In the genomic region with DNA sequence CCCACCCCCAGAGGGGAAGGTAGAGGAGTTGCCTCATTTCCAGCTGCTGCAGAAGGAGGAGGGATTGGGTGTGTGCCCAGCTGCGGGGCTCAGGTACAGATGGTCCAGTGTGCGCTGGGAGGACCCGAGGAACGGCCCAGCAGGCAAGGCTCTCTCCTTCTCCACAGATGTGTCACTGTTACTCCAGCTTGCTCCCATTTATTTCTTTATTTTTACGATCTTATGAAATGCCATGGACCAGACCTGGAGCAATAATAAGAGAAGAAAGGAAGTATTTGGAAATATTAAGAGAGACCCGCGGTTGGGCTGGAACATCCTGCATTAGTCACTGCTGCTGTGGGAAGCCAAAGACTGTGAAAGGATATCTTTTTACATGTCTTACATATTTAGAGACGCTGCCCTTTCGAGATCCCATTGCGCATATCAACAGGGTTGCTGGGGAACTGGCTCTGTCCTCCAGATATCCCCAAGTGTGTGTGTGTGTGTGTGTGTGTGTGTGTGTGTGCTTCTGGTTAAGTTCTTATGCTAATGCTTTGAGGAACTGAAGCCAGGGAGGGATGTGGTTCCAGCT, we compare ENCODE assay signal across 8 mouse cellular contexts. TPM values are rescaled to one million over a fixed set of nuclear protein-coding genes. Genes with fewer than 3 reads are reported as not detected.
DNase-seq lines count a peak whose midpoint lies in the region; ATAC-seq and TF ChIP-seq lines count a peak whose summit lies in the region.

No protein-coding gene starts in this region.

- no peak for TF ChIP-seq CTCF in Patski (IDR thresholded peaks at IDR 0.05)

- H3K36me3 ChIP-seq in kidney, embryonic 16.5 days (ENCODE audit: insufficient read depth, low read length), result no peaks in the 10 kb centered on the region
- no peaks in the 10 kb centered on the region for H3K36me3 ChIP-seq in heart, embryonic 16.5 days (ENCODE audit: control insufficient read depth, insufficient read depth)

- H3K9ac ChIP-seq in kidney, embryonic 16.5 days (replicated peaks; ENCODE audit: low read length), result no peak overlapping the region
- no peak overlapping the region for H3K9ac ChIP-seq in heart, embryonic 16.5 days (ENCODE audit: low read length)

- POLR2A ChIA-PET in Patski (lab: Charles Lee), result interaction anchor here (0.6 to 1.2 kb wide), 2 partner anchors 9 to 11 kb away, joined by 3 to 4 read pairs; no protein-coding TSS in a partner anchor

- in situ Hi-C loops in Patski (cut with MboI; ENCODE audit: low pct_unique_long_range_greater_than_20kb), result loop anchor here (25.0 kb wide), 1 partner anchor 546 kb away; a partner anchor contains a TSS

- peak; percentile 31 for DNase-seq in kidney, postnatal 14 days
- DNase-seq in Patski (ENCODE audit: low read depth, low spot score), result no peak
- DNase-seq in cerebellum, adult 11-12 months, result no peak
- no peak for DNase-seq in embryo, embryonic 11 days
- DNase-seq in cerebellum, adult 9-11 months, result no peak

- no peak overlapping the region for H3K27ac ChIP-seq in kidney, embryonic 16.5 days (ENCODE audit: low read length)
- peak overlapping the region; percentile 53 for H3K27ac ChIP-seq in heart, embryonic 16.5 days (ENCODE audit: low read length)

- no peak for ATAC-seq in kidney, embryonic 16.5 days (ENCODE audit: low FRiP score, low TSS enrichment)
- ATAC-seq in Patski, result peak; percentile 52
- ATAC-seq in heart, embryonic 16.5 days (replicated peaks; ENCODE audit: extremely low read depth, insufficient read depth, low FRiP score), result peak; percentile 51
- peak; percentile 59 for ATAC-seq in megakaryocyte progenitor cell, adult 5-6 weeks (replicated peaks; ENCODE audit: poor library complexity)

- no peak overlapping the region for H3K4me3 ChIP-seq in kidney, embryonic 16.5 days (ENCODE audit: low read length)
- no peak overlapping the region for H3K4me3 ChIP-seq in heart, embryonic 16.5 days (ENCODE audit: low read length)

- 64% methylated on average over 10 of the region's 10 CpGs for WGBS in kidney, embryonic 16.5 days
- WGBS in heart, embryonic 16.5 days, result 40% methylated on average over 10 of the region's 10 CpGs

- no peaks in the 10 kb centered on the region for H3K9me3 ChIP-seq in kidney, embryonic 16.5 days (ENCODE audit: low read length)
- no peaks in the 10 kb centered on the region for H3K9me3 ChIP-seq in heart, embryonic 16.5 days (replicated peaks; ENCODE audit: control insufficient read depth, low read length)

- H3K4me2 ChIP-seq in kidney, embryonic 16.5 days (replicated peaks; ENCODE audit: low read depth, low read length), result no peak overlapping the region
- no peak overlapping the region; the same call in 1 of the 2 replicates for H3K4me2 ChIP-seq in heart, embryonic 16.5 days (ENCODE audit: low read depth, low read length)

- H3K4me1 ChIP-seq in kidney, embryonic 16.5 days (ENCODE audit: insufficient read depth, low read length), result peaks cover 15% of the 10 kb centered on the region; the same call in 1 of the 2 replicates
- H3K4me1 ChIP-seq in heart, embryonic 16.5 days (ENCODE audit: control insufficient read depth, insufficient read depth, low read length), result peaks cover 7% of the 10 kb centered on the region

- H3K27me3 ChIP-seq in kidney, embryonic 16.5 days (ENCODE audit: insufficient read depth, low read length), result no peaks in the 10 kb centered on the region
- no peaks in the 10 kb centered on the region for H3K27me3 ChIP-seq in Patski
- no peaks in the 10 kb centered on the region for H3K27me3 ChIP-seq in heart, embryonic 16.5 days (ENCODE audit: control insufficient read depth, insufficient read depth, low read length)

- CTCF ChIA-PET in Patski (lab: Charles Lee), result no interaction called here

RNA-seq across cellular contexts. Expression of a gene that starts 58.9 kb away (rescaled TPM):
- 19.5 and 20.8 TPM in 2 replicates for polyA plus RNA-seq in kidney, embryonic 16.5 days (2015; fragmentation: Nextera tagmentation; extraction: Ambion mirVana)
- polyA plus RNA-seq in Patski (2021), result 32.1 TPM
- 11.8 and 12.1 TPM in 2 replicates for polyA plus RNA-seq in heart, embryonic 16.5 days (2015; fragmentation: Nextera tagmentation; extraction: Ambion mirVana)
- total RNA-seq in megakaryocyte progenitor cell, adult 5-6 weeks (2015), result 23.7 and 25.4 TPM in 2 replicates
- 18.9 and 20.5 TPM in 2 replicates for total RNA-seq in megakaryocyte progenitor cell, adult 5-6 weeks (2017)
